Mouse (Mus musculus): ENCODE measurements around the gene Foxl1. TPM values are rescaled to one million over a fixed set of nuclear protein-coding genes. Genes with fewer than 3 reads are reported as not detected.

Gene Foxl1
- polyA plus RNA-seq, 1 experiment from 2014 or later: 0.52 TPM

GRCm38 (mm10) chr8:121085011-121085410 lies 42.7 kb upstream of the Foxl1 start:
- no peak overlapping the region for H3K27ac ChIP-seq (replicated peaks)
- ATAC-seq (ENCODE audit: extremely low read depth, insufficient number of reproducible peaks, low FRiP score, low TSS enrichment): no peak
- 4% methylated on average over 30 of the region's 30 CpGs for WGBS
- peak overlapping the region; percentile 75 for H3K9ac ChIP-seq
- peaks cover 100% of the 10 kb centered on the region for H3K27me3 ChIP-seq (replicated peaks)
- peak overlapping the region; percentile 85 for H3K4me2 ChIP-seq
- peaks cover 36% of the 10 kb centered on the region for H3K4me1 ChIP-seq
- H3K9me3 ChIP-seq: no peaks in the 10 kb centered on the region
- H3K36me3 ChIP-seq: no peaks in the 10 kb centered on the region
- H3K4me3 ChIP-seq: peak overlapping the region; percentile 69

- Histone ChIP-seq H3K9me3 (no peaks in the 10 kb centered on the region), H3K36me3 (no peaks in the 10 kb centered on the region), H3K27me3 (replicated peaks) (peaks cover 100% of the 10 kb centered on the region), H3K9ac (peak overlapping the region; percentile 75), H3K4me1 (peaks cover 36% of the 10 kb centered on the region), H3K4me2 (peak overlapping the region; percentile 85), H3K27ac (replicated peaks) (no peak overlapping the region), H3K4me3 (peak overlapping the region; percentile 69)
- no peak for ATAC-seq (ENCODE audit: extremely low read depth, insufficient number of reproducible peaks, low FRiP score, low TSS enrichment)
- WGBS: 72% methylated on average over 3 of the region's 3 CpGs
These were observed 42.2 kb upstream of the Foxl1 start for GRCm38 (mm10) chr8:121085561-121085960.

GRCm38 (mm10) chr8:121086004-121086900 lies 41.5 kb upstream of the Foxl1 start:
- peaks cover 100% of the 10 kb centered on the region for H3K27me3 ChIP-seq (replicated peaks)
- H3K4me2 ChIP-seq: peak overlapping the region; percentile 85
- H3K27ac ChIP-seq (replicated peaks): no peak overlapping the region
- ATAC-seq (ENCODE audit: extremely low read depth, insufficient number of reproducible peaks, low FRiP score, low TSS enrichment): no peak
- WGBS: 27% methylated on average over 19 of the region's 19 CpGs
- no peaks in the 10 kb centered on the region for H3K9me3 ChIP-seq
- peaks cover 31% of the 10 kb centered on the region for H3K4me1 ChIP-seq
- H3K9ac ChIP-seq: peak overlapping the region; percentile 75
- H3K36me3 ChIP-seq: no peaks in the 10 kb centered on the region
- H3K4me3 ChIP-seq: peak overlapping the region; percentile 69

- Histone ChIP-seq H3K4me3 (peak overlapping the region; percentile 25; the same call in 1 of the 2 replicates), H3K27ac (replicated peaks) (no peak overlapping the region), H3K4me2 (0 out of 2 replicates have a peak overlapping the region, but pooled peaks have one; percentile 4), H3K36me3 (no peaks in the 10 kb centered on the region), H3K27me3 (replicated peaks) (peaks cover 98% of the 10 kb centered on the region), H3K9me3 (no peaks in the 10 kb centered on the region), H3K4me1 (peaks cover 23% of the 10 kb centered on the region), H3K9ac (no peak overlapping the region)
- 9% methylated on average over 8 of the region's 8 CpGs for WGBS
- no peak for ATAC-seq (ENCODE audit: extremely low read depth, insufficient number of reproducible peaks, low FRiP score, low TSS enrichment)
These were observed 39.5 kb upstream of the Foxl1 start for GRCm38 (mm10) chr8:121088281-121088680.

- WGBS: 5% methylated on average over 40 of the region's 40 CpGs
- Histone ChIP-seq H3K27me3 (replicated peaks) (peaks cover 98% of the 10 kb centered on the region), H3K4me1 (peaks cover 20% of the 10 kb centered on the region), H3K9ac (peak overlapping the region; percentile 34; the same call in 1 of the 2 replicates), H3K4me3 (peak overlapping the region; percentile 25), H3K9me3 (no peaks in the 10 kb centered on the region), H3K4me2 (peak overlapping the region; percentile 39), H3K36me3 (no peaks in the 10 kb centered on the region), H3K27ac (replicated peaks) (no peak overlapping the region)
- ATAC-seq (ENCODE audit: extremely low read depth, insufficient number of reproducible peaks, low FRiP score, low TSS enrichment): no peak
These were observed 38.7 kb upstream of the Foxl1 start for GRCm38 (mm10) chr8:121088871-121089630.

- no peak overlapping the region for H3K27ac ChIP-seq (replicated peaks)
- 9% methylated on average over 32 of the region's 32 CpGs for WGBS
- no peaks in the 10 kb centered on the region for H3K36me3 ChIP-seq
- no peaks in the 10 kb centered on the region for H3K9me3 ChIP-seq
- peaks cover 96% of the 10 kb centered on the region for H3K27me3 ChIP-seq (replicated peaks)
- ATAC-seq (ENCODE audit: extremely low read depth, insufficient number of reproducible peaks, low FRiP score, low TSS enrichment): no peak
- peaks cover 12% of the 10 kb centered on the region for H3K4me1 ChIP-seq
- H3K4me2 ChIP-seq: peak overlapping the region; percentile 39
- H3K9ac ChIP-seq: peak overlapping the region; percentile 34; the same call in 1 of the 2 replicates
- peak overlapping the region; percentile 25 for H3K4me3 ChIP-seq
These were observed 37.9 kb upstream of the Foxl1 start for GRCm38 (mm10) chr8:121089631-121090380.

GRCm38 (mm10) chr8:121090716-121091115 lies 37.0 kb upstream of the Foxl1 start:
- Histone ChIP-seq H3K27me3 (replicated peaks) (peaks cover 95% of the 10 kb centered on the region), H3K4me3 (no peak overlapping the region), H3K36me3 (no peaks in the 10 kb centered on the region), H3K4me2 (no peak overlapping the region), H3K27ac (replicated peaks) (no peak overlapping the region), H3K9ac (0 out of 2 replicates have a peak overlapping the region, but pooled peaks have one; percentile 1), H3K9me3 (no peaks in the 10 kb centered on the region), H3K4me1 (peaks cover 10% of the 10 kb centered on the region)
- no peak for ATAC-seq (ENCODE audit: extremely low read depth, insufficient number of reproducible peaks, low FRiP score, low TSS enrichment)
- WGBS: 21% methylated on average over 1 of the region's 1 CpGs

GRCm38 (mm10) chr8:121092141-121092540 lies 35.6 kb upstream of the Foxl1 start:
- Histone ChIP-seq H3K9ac (no peak overlapping the region; the same call in 1 of the 2 replicates), H3K36me3 (peaks cover 5% of the 10 kb centered on the region), H3K27ac (replicated peaks) (no peak overlapping the region), H3K4me2 (0 out of 2 replicates have a peak overlapping the region, but pooled peaks have one; percentile 29), H3K4me1 (peaks cover 10% of the 10 kb centered on the region), H3K27me3 (replicated peaks) (peaks cover 87% of the 10 kb centered on the region), H3K4me3 (no peak overlapping the region), H3K9me3 (no peaks in the 10 kb centered on the region)
- 24% methylated on average over 6 of the region's 6 CpGs for WGBS
- no peak for ATAC-seq (ENCODE audit: extremely low read depth, insufficient number of reproducible peaks, low FRiP score, low TSS enrichment)

GRCm38 (mm10) chr8:121092627-121093026 lies 35.1 kb upstream of the Foxl1 start:
- Histone ChIP-seq H3K9ac (no peak overlapping the region; the same call in 1 of the 2 replicates), H3K27ac (replicated peaks) (no peak overlapping the region), H3K4me2 (peak overlapping the region; percentile 29; the same call in 1 of the 2 replicates), H3K4me3 (no peak overlapping the region), H3K9me3 (no peaks in the 10 kb centered on the region), H3K36me3 (peaks cover 10% of the 10 kb centered on the region), H3K27me3 (replicated peaks) (peaks cover 82% of the 10 kb centered on the region), H3K4me1 (peaks cover 10% of the 10 kb centered on the region)
- WGBS: 3% methylated on average over 16 of the region's 16 CpGs
- ATAC-seq (ENCODE audit: extremely low read depth, insufficient number of reproducible peaks, low FRiP score, low TSS enrichment): no peak

GRCm38 (mm10) chr8:121093496-121093895 lies 34.2 kb upstream of the Foxl1 start:
- no peak for ATAC-seq (ENCODE audit: extremely low read depth, insufficient number of reproducible peaks, low FRiP score, low TSS enrichment)
- Histone ChIP-seq H3K9ac (no peak overlapping the region), H3K4me1 (peaks cover 10% of the 10 kb centered on the region), H3K4me2 (no peak overlapping the region), H3K27me3 (replicated peaks) (peaks cover 74% of the 10 kb centered on the region), H3K27ac (replicated peaks) (no peak overlapping the region), H3K4me3 (no peak overlapping the region), H3K36me3 (peaks cover 19% of the 10 kb centered on the region), H3K9me3 (no peaks in the 10 kb centered on the region)
- WGBS: 63% methylated on average over 6 of the region's 6 CpGs

All from heart, embryonic 13.5 days (tissue).